Mouse (Mus musculus): Measurements from ENCODE around the gene Tiam2. TPM values are rescaled to one million over a fixed set of nuclear protein-coding genes. Genes with fewer than 3 reads are reported as not detected.

Gene Tiam2
- polyA plus RNA-seq, 1 experiment from 2014 or later: 3.9 TPM

- no peak overlapping the region for H3K4me2 ChIP-seq (ENCODE audit: low read length)
- no peaks in the 10 kb centered on the region for H3K36me3 ChIP-seq (ENCODE audit: control insufficient read depth, insufficient read depth, low read length)
- H3K27me3 ChIP-seq (ENCODE audit: control insufficient read depth, insufficient read depth, low read length): no peaks in the 10 kb centered on the region
- H3K27ac ChIP-seq (replicated peaks in 1 of 2; ENCODE audit: control insufficient read depth in 1 of 2, insufficient read depth in 1 of 2, low read depth in 2 of 2, low read length in 2 of 2): no peak overlapping the region
- no peak overlapping the region for H3K4me3 ChIP-seq (ENCODE audit: control insufficient read depth in 1 of 2, insufficient read depth in 1 of 2, low read depth in 1 of 2, low read length in 2 of 2)
- no peak overlapping the region for H3K9ac ChIP-seq (ENCODE audit: low read length)
- peaks cover 0 to 6% of the 10 kb centered on the region in 2 experiments; a peak in 2 of 4 replicates for H3K4me1 ChIP-seq (ENCODE audit: control insufficient read depth in 2 of 2, insufficient read depth in 2 of 2, low read length in 2 of 2)
- WGBS: 64% methylated on average over 3 of the region's 3 CpGs
- ATAC-seq (ENCODE audit: insufficient number of reproducible peaks, insufficient read depth, low FRiP score, low read depth): no peak
- no peaks in the 10 kb centered on the region for H3K9me3 ChIP-seq (ENCODE audit: control insufficient read depth, low read length)
Measured at GRCm38 (mm10) chr17:3354856-3355255, 28.5 kb downstream of the Tiam2 start.

GRCm38 (mm10) chr17:3356633-3357365, 30.4 kb downstream of the Tiam2 start:
- no peak for ATAC-seq (ENCODE audit: insufficient number of reproducible peaks, insufficient read depth, low FRiP score, low read depth)
- no peaks in the 10 kb centered on the region for H3K9me3 ChIP-seq (ENCODE audit: control insufficient read depth, low read length)
- no peak overlapping the region for H3K9ac ChIP-seq (ENCODE audit: low read length)
- H3K27ac ChIP-seq (replicated peaks in 1 of 2; ENCODE audit: control insufficient read depth in 1 of 2, insufficient read depth in 1 of 2, low read depth in 2 of 2, low read length in 2 of 2): no peak overlapping the region
- H3K4me3 ChIP-seq (ENCODE audit: control insufficient read depth in 1 of 2, insufficient read depth in 1 of 2, low read depth in 1 of 2, low read length in 2 of 2): no peak overlapping the region
- 82% methylated on average over 8 of the region's 8 CpGs for WGBS
- no peaks in the 10 kb centered on the region for H3K4me1 ChIP-seq (ENCODE audit: control insufficient read depth in 2 of 2, insufficient read depth in 2 of 2, low read length in 2 of 2)
- no peak overlapping the region for H3K4me2 ChIP-seq (ENCODE audit: low read length)
- H3K27me3 ChIP-seq (ENCODE audit: control insufficient read depth, insufficient read depth, low read length): no peaks in the 10 kb centered on the region
- H3K36me3 ChIP-seq (ENCODE audit: control insufficient read depth, insufficient read depth, low read length): no peaks in the 10 kb centered on the region

GRCm38 (mm10) chr17:3360236-3360635, 33.9 kb downstream of the Tiam2 start:
- no peak overlapping the region for H3K4me3 ChIP-seq (ENCODE audit: control insufficient read depth in 1 of 2, insufficient read depth in 1 of 2, low read depth in 1 of 2, low read length in 2 of 2)
- H3K9me3 ChIP-seq (ENCODE audit: control insufficient read depth, low read length): no peaks in the 10 kb centered on the region
- no peak overlapping the region for H3K27ac ChIP-seq (replicated peaks in 1 of 2; ENCODE audit: control insufficient read depth in 1 of 2, insufficient read depth in 1 of 2, low read depth in 2 of 2, low read length in 2 of 2)
- no peaks in the 10 kb centered on the region for H3K27me3 ChIP-seq (ENCODE audit: control insufficient read depth, insufficient read depth, low read length)
- no peak overlapping the region for H3K9ac ChIP-seq (ENCODE audit: low read length)
- WGBS: 21% methylated on average over 1 of the region's 1 CpGs
- ATAC-seq (ENCODE audit: insufficient number of reproducible peaks, insufficient read depth, low FRiP score, low read depth): no peak
- no peak overlapping the region for H3K4me2 ChIP-seq (ENCODE audit: low read length)
- no peaks in the 10 kb centered on the region for H3K36me3 ChIP-seq (ENCODE audit: control insufficient read depth, insufficient read depth, low read length)
- no peaks in the 10 kb centered on the region for H3K4me1 ChIP-seq (ENCODE audit: control insufficient read depth in 2 of 2, insufficient read depth in 2 of 2, low read length in 2 of 2)

GRCm38 (mm10) chr17:3361751-3362150, 35.4 kb downstream of the Tiam2 start:
- ATAC-seq (ENCODE audit: insufficient number of reproducible peaks, insufficient read depth, low FRiP score, low read depth): no peak
- 75% methylated on average over 2 of the region's 2 CpGs for WGBS

GRCm38 (mm10) chr17:3363216-3363615, 36.8 kb downstream of the Tiam2 start:
- no peak overlapping the region for H3K27ac ChIP-seq (replicated peaks in 1 of 2; ENCODE audit: control insufficient read depth in 1 of 2, insufficient read depth in 1 of 2, low read depth in 2 of 2, low read length in 2 of 2)
- H3K4me3 ChIP-seq (ENCODE audit: control insufficient read depth in 1 of 2, insufficient read depth in 1 of 2, low read depth in 1 of 2, low read length in 2 of 2): no peak overlapping the region
- WGBS: 81% methylated on average over 2 of the region's 2 CpGs
- no peak overlapping the region for H3K9ac ChIP-seq (ENCODE audit: low read length)
- no peaks in the 10 kb centered on the region for H3K9me3 ChIP-seq (ENCODE audit: control insufficient read depth, low read length)
- no peak for ATAC-seq (ENCODE audit: insufficient number of reproducible peaks, insufficient read depth, low FRiP score, low read depth)
- H3K27me3 ChIP-seq (ENCODE audit: control insufficient read depth, insufficient read depth, low read length): no peaks in the 10 kb centered on the region
- H3K4me1 ChIP-seq (ENCODE audit: control insufficient read depth in 2 of 2, insufficient read depth in 2 of 2, low read length in 2 of 2): no peaks in the 10 kb centered on the region
- H3K4me2 ChIP-seq (ENCODE audit: low read length): no peak overlapping the region
- H3K36me3 ChIP-seq (ENCODE audit: control insufficient read depth, insufficient read depth, low read length): no peaks in the 10 kb centered on the region

More at GRCm38 (mm10) chr17:3361751-3362150, 35.4 kb downstream of the Tiam2 start:
- no peak overlapping the region for H3K9ac ChIP-seq (ENCODE audit: low read length)
- H3K27ac ChIP-seq (replicated peaks in 1 of 2; ENCODE audit: control insufficient read depth in 1 of 2, insufficient read depth in 1 of 2, low read depth in 2 of 2, low read length in 2 of 2): no peak overlapping the region
- H3K36me3 ChIP-seq (ENCODE audit: control insufficient read depth, insufficient read depth, low read length): no peaks in the 10 kb centered on the region
- H3K9me3 ChIP-seq (ENCODE audit: control insufficient read depth, low read length): no peaks in the 10 kb centered on the region
- no peaks in the 10 kb centered on the region for H3K27me3 ChIP-seq (ENCODE audit: control insufficient read depth, insufficient read depth, low read length)
- H3K4me1 ChIP-seq (ENCODE audit: control insufficient read depth in 2 of 2, insufficient read depth in 2 of 2, low read length in 2 of 2): no peaks in the 10 kb centered on the region
- no peak overlapping the region for H3K4me3 ChIP-seq (ENCODE audit: control insufficient read depth in 1 of 2, insufficient read depth in 1 of 2, low read depth in 1 of 2, low read length in 2 of 2)
- H3K4me2 ChIP-seq (ENCODE audit: low read length): no peak overlapping the region

GRCm38 (mm10) chr17:3366741-3367140, 40.4 kb downstream of the Tiam2 start:
- no peaks in the 10 kb centered on the region for H3K36me3 ChIP-seq (ENCODE audit: control insufficient read depth, insufficient read depth, low read length)
- H3K4me3 ChIP-seq (ENCODE audit: control insufficient read depth in 1 of 2, insufficient read depth in 1 of 2, low read depth in 1 of 2, low read length in 2 of 2): no peak overlapping the region
- H3K4me1 ChIP-seq (ENCODE audit: control insufficient read depth in 2 of 2, insufficient read depth in 2 of 2, low read length in 2 of 2): no peaks in the 10 kb centered on the region
- H3K9ac ChIP-seq (ENCODE audit: low read length): no peak overlapping the region
- ATAC-seq (ENCODE audit: insufficient number of reproducible peaks, insufficient read depth, low FRiP score, low read depth): no peak
- H3K4me2 ChIP-seq (ENCODE audit: low read length): no peak overlapping the region
- no peaks in the 10 kb centered on the region for H3K9me3 ChIP-seq (ENCODE audit: control insufficient read depth, low read length)
- H3K27ac ChIP-seq (replicated peaks in 1 of 2; ENCODE audit: control insufficient read depth in 1 of 2, insufficient read depth in 1 of 2, low read depth in 2 of 2, low read length in 2 of 2): no peak overlapping the region
- 86% methylated on average over 3 of the region's 3 CpGs for WGBS
- no peaks in the 10 kb centered on the region for H3K27me3 ChIP-seq (ENCODE audit: control insufficient read depth, insufficient read depth, low read length)

GRCm38 (mm10) chr17:3368386-3368785, 42.0 kb downstream of the Tiam2 start:
- Histone ChIP-seq H3K4me1 (ENCODE audit: control insufficient read depth in 2 of 2, insufficient read depth in 2 of 2, low read length in 2 of 2) (no peaks in the 10 kb centered on the region), H3K4me3 (ENCODE audit: control insufficient read depth in 1 of 2, insufficient read depth in 1 of 2, low read depth in 1 of 2, low read length in 2 of 2) (no peak overlapping the region), H3K27ac (replicated peaks in 1 of 2; ENCODE audit: control insufficient read depth in 1 of 2, insufficient read depth in 1 of 2, low read depth in 2 of 2, low read length in 2 of 2) (no peak overlapping the region), H3K9ac (ENCODE audit: low read length) (no peak overlapping the region), H3K4me2 (ENCODE audit: low read length) (no peak overlapping the region), H3K9me3 (ENCODE audit: control insufficient read depth, low read length) (no peaks in the 10 kb centered on the region), H3K27me3 (ENCODE audit: control insufficient read depth, insufficient read depth, low read length) (no peaks in the 10 kb centered on the region), H3K36me3 (ENCODE audit: control insufficient read depth, insufficient read depth, low read length) (no peaks in the 10 kb centered on the region)
- 70% methylated on average over 1 of the region's 1 CpGs for WGBS
- ATAC-seq (ENCODE audit: insufficient number of reproducible peaks, insufficient read depth, low FRiP score, low read depth): no peak

- Histone ChIP-seq H3K36me3 (ENCODE audit: control insufficient read depth, insufficient read depth, low read length) (no peaks in the 10 kb centered on the region), H3K9ac (ENCODE audit: low read length) (no peak overlapping the region), H3K4me3 (ENCODE audit: control insufficient read depth in 1 of 2, insufficient read depth in 1 of 2, low read depth in 1 of 2, low read length in 2 of 2) (no peak overlapping the region), H3K4me1 (ENCODE audit: control insufficient read depth in 2 of 2, insufficient read depth in 2 of 2, low read length in 2 of 2) (no peaks in the 10 kb centered on the region), H3K27me3 (ENCODE audit: control insufficient read depth, insufficient read depth, low read length) (no peaks in the 10 kb centered on the region), H3K27ac (replicated peaks in 1 of 2; ENCODE audit: control insufficient read depth in 1 of 2, insufficient read depth in 1 of 2, low read depth in 2 of 2, low read length in 2 of 2) (no peak overlapping the region), H3K9me3 (ENCODE audit: control insufficient read depth, low read length) (no peaks in the 10 kb centered on the region), H3K4me2 (ENCODE audit: low read length) (no peak overlapping the region)
- 75% methylated on average over 4 of the region's 4 CpGs for WGBS
- no peak for ATAC-seq (ENCODE audit: insufficient number of reproducible peaks, insufficient read depth, low FRiP score, low read depth)
Measured at GRCm38 (mm10) chr17:3369631-3370030, 43.3 kb downstream of the Tiam2 start.

Data from heart, embryonic 14.5 days (tissue).